Mouse (Mus musculus): ENCODE measurements around the gene Tmem104.

Gene Tmem104

DNA sequence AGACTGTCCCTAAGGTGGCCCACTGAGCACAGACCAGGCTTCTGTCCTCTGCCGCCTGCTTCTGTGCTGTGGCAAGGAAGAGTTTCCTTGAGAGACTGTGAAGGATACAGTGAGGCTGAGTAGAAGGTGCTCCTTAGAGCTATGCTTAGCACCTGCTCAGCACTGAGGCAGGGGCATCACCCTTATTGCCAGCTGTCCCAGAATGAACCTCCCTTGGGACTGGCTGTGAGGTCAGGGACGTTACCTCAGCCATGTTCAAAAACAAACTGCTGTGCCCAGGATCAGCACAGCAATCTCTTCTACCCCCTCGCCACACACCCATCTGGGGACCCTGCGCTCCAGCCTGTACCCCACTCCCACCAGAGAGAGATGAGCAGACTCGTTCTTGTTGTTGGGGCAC lies 45.6 kb downstream of the Tmem104 start:
- no peak for DNase-seq

DNA sequence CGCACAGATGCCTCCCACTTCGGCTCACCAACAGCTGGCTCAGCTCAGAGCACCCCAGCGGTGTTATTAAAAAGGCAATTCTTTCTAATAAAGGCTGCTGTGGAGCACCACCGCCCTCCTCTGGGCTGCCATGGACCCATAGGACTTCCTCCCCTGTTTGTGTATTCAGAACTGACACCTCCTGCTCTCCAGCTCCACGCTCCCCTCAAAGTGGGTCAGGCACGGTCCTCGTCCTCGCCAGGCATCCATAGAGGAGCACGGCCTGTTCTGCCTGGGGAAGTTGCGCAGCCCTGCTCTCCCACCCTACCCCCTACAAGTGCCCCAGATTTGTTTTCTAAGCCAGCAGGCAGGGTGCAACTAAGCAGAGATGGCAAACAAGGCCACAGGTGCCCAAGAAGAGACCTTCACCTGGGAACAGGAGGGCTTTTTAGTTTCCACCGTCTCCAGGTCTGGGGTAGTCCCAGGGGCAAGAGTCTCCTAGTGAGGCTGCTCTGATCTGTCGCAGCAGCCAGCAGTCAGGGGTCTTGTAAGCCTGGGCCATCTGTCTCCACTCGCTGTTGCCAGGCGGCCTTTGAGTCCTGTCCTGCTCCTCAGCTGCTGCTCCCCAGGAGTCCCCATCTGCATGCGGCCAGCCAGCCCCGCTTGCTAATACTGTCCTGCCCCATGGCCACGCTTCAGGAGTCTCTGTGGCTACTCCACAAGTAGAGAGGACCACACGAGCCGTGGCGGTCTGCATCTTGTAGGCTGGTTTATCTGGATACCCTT lies 46.4 kb downstream of the Tmem104 start:
- DNase-seq, result no peak

DNA sequence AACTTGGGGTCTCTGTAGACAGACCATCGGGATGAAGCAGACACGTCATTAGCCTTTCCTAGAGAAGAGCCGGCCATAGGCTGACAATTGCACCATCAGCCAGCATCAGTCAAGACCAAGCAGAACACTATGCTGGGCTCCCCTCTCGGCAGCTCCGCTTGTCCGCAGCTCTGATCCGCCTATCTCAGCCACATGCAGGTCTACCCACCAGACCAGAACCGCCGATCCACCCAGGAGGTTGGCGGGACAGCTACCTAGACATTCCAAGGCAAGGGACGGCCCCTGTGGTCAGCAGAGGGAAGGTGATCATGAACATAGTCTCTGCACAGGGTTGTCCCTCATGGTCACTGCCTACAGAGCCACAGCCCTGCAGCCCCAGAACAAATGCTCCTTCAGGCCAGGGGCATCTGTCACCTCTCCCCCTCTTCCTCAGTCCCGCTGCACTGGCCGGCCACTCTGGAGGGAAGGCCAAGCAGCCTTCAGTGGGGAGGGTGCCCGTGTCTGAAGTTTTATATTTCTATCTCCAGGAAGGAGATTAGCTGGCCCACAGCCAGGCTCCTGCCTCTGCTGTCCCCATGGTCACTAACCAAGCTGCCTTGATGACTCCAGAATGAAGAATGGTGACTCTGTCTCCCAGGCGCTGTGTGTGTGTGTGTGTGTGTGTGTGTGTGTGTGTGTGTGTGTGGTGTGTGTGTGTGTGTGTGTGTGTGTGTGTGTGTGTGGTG lies 47.2 kb downstream of the Tmem104 start:
- no peak for DNase-seq

DNA sequence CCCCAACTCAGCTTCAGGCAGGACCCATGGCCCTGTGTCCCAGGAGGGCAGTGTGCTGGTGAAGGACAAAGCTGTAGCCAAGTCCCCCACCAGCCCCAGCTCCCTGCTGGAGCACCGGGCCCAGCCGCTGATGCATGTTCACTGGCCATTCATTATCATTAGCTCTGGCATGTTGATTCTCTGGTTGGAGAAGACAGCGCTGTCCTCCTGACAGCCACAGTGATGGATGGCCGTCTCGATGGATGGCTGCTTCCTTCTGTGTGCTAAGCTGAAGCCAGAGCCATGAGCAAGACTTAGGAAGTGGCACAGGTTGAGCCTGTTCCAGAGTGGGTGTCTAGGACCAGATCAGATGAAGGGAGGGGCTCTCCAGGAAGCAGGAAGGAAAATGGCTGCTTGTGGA lies 49.3 kb downstream of the Tmem104 start:
- no peak for DNase-seq

DNA sequence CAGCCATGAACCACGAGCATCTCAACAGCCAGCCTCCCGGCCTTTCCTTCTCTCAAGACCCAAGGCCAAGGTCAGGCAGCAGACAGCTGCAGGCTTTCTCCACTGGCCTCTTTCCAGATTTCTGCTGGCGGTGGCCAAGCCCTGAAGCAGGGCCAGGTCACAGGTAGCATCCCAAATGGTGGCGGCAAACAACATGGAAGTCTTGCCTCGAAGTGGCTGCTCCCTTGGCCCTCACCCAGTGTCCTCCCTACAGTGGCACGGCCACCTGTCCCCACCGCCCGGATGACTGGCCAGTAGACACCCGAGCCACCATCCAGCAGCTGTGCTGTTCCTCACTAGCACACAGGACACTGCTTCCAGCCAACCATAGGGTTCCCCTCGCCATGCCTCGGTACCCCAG lies 54.1 kb downstream of the Tmem104 start:
- DNase-seq, result no peak

DNA sequence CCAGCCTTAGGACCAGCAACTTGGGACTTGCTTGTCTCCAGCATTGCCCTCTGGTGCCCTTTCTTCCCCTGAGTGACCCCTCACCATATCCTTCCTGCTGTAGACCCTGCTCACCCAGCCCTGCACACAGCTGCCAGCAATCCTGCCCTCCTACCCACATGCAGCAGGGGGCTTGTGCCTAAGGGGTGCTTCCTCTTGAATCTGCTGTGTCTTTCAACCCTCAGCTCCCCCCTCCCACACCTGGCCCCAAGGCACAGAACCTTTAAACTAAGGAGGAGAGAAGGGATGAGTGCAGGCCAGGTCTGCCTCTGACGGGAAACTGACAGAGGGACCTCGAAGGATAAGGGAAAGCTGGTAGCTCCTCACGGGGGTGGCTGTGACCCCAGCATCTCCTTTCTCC lies 55.5 kb downstream of the Tmem104 start:
- DNase-seq, result no peak

DNA sequence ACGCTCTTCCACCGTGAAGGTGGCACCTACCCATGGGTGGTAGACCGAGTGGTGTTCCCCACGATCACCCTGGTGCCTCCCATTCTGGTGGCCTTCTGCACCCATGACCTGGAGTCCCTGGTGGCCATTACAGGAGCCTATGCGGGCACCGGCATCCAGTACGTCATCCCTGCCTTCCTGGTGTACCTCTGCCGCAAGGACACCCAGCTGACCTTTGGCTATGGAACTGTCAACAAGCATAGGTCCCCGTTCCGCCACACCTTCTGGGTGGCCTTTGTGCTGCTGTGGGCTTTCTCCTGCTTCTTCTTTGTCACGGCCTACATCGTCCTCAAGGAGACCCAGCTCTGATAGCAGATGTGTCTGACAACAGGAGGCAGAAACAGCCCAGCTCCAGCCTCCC lies 56.5 kb downstream of the Tmem104 start:
- DNase-seq, result no peak

DNA sequence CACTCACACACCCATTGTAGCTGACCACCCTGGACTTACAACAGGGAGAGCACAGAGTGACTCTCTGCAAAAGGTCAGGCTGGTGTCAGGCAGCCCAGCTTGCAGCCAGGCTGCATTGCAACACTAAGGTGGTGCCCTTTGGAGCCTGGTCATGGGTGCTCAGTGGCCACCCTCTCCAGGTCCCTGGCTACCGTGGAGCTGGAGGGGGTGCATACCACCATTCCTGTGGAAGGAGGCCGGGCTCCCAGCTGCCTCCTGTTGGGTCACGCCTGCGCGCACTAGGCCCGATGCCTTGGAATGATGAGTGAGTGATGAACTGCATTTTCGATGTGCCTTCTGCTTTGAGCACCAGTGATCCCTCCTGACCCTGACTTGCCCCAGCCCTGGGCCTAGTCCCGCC lies 57.6 kb downstream of the Tmem104 start:
- peak; percentile 26 for DNase-seq

DNA sequence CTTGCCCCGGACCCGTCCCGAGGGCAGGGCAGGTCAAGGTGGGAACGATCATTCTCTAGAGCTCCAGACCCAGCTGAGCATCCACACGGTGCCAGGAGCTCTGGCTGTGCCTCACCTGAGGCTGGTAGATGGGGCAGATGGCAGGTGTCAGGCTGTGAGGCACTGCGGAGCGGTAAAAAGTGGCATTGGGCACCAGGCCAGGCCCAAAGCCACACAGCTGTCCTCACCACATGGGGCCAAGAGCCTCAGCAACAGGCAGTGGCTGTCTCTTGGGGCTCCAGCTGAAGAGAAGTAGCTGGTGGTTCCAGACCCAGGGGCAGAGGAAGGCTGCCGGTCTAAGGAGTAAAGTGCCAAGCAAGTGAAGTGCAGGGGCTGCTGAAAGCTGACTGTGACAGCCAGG lies 59.1 kb downstream of the Tmem104 start:
- no peak for DNase-seq

DNA sequence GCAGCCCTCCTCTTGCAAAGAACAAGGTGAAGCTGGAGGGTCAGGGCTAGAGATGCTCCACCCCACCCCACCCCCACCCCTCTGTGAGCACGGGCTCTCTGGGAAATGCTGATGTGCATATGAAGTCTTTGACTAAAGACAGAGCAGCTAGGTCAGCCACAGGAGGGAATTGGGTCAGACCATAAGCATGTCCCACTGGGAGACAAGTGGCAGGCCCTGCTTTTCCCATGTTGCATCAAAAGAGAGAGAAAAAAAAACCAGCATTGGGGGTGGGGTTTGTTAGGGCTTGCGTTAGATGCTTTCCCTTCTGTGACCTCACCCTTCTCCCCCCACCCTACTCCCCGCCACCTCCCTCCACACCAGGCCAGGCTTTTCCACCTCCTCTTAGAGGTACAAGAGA lies 60.0 kb downstream of the Tmem104 start:
- no peak for DNase-seq

DNA sequence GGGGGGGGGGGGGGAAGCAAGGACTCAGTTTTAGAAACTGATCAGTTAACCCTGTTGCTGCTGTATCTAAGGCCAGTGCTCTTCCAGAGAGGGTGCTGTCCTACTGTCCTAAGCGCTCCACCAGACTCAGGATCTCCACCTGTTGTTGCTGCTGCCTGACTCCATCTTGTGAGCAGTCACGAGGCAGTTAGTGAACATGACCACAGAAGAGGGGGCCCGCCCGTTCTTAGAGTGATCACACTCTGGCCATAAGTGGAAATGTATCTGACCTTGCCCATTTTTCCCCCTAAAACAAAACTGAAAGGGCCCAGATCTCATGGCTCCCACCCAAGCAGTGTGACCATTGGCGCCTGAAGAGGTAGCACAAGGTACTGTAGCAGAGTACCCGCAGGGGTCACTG lies 60.7 kb downstream of the Tmem104 start:
- no peak for DNase-seq

DNA sequence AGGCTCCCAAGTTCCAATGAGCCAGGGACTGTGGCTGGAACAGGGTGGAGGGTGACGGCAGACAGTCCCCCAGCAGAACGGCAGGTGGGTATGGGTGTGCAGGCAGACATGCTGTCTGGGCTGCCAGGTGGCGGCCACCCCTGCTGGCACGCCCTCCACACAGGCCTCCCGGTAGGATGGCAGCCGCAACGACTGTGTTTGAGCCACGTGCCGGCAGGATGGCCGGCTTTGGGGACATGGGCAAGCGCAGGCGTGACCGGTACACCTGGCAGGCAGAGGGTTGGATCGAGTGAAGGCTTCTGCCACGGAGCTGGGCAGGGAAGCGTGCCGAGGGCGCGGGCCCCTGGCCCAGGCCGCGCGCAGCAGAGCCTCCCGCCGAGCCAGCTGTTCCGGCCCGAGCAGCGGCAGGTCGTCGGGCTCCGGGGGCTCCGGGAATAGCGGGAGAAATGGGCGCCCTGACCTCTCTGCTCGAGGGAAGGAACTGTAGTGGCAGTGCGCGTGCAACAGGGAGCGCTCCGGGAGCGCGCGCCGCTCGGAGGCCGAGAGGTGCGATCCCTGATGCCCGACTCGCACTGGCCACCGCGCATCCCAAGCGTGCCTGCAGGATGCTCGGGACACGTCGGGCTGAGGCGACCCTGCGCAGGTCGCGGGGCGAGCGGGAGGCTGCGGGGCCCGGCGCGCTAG lies 62.6 kb downstream of the Tmem104 start:
- no peak for DNase-seq

DNA sequence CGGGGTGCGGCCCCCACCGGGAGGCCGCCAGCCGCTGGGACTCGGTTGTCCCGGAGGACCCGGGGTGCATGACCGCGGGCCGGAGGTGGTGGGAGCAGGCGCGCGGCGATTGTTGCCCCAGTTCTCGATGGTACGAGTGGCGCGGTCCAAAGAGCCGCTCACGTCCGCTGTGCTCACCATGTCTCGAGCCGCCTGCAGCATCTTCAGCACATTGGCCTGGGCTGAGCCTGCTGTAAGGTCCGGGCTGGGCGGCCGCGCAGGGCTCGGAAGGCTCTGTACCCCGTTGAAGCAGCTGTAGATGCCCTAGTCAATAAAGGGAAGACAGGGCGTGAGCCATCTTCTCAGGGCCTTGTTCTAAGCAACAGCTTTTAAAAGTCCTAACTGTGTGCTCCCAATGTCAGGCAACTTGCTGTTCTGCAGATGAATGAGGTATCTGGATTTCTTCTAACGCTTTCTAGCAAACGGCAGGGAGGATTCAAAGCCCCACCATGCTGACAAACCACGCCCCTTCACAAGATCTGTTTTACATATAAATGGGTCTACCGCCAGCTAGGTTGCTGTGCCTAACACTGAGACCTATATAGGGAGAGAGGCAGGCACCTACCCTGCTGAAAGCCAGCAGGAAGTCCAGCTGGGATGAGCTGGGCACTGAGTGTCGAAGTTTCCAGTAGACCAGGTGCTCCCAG lies 63.3 kb downstream of the Tmem104 start:
- no peak for DNase-seq

DNA sequence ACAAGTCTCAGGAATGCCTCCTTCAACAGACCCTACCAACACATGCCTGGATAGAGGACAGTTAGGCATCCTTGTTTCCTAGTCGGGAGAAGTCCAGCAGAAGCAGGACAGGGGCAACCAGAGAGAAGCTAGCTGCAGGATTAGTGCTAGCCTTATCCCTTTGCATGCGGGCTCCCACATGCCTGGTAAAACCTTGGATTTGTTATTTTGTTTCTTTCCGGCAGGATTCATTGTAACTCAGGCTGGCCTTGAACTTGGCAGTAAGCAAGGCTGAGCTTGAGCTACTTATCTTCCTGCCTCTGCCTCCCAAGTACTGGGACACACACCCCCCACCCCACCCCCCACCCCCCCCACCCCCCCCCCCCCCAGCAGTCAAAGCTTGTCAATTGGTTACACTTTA lies 64.0 kb downstream of the Tmem104 start:
- no peak for DNase-seq

DNA sequence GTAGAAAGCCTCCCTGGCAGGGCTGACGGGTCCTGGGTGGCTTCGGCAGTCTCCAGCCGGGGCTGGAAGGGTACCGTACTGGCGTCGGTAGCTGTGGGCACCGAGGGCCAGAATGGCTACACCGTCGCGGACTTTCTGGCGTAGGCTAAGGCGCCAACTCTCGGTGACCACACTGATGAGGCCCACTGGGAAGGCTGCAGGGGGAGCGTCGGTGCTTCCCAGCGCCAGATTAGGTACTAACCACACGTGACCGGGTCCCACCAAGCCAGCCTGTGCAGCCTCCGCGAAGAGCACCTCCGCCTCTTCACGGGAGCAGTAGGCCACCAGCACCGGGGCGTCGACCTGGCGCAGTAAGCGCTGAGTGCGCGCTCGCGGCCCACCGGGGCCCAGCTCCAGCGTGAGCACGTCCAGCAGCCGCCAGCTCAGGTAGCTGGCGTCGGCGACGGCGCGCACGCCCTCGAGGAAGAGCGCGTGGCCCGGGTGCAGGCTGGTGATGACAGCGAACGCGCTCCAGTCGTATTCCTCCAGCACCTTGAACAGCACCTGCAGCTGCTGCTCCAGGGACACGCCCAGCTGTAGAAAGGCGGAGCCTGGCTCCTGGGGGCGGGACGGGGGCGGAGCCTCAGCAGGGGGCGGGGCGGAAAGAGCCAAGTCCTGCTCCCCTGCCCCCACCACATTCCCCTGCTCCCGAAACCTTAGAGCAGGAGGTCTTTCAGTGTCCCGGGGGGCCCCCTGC lies 70.7 kb downstream of the Tmem104 start:
- DNase-seq, result peak; percentile 31

DNA sequence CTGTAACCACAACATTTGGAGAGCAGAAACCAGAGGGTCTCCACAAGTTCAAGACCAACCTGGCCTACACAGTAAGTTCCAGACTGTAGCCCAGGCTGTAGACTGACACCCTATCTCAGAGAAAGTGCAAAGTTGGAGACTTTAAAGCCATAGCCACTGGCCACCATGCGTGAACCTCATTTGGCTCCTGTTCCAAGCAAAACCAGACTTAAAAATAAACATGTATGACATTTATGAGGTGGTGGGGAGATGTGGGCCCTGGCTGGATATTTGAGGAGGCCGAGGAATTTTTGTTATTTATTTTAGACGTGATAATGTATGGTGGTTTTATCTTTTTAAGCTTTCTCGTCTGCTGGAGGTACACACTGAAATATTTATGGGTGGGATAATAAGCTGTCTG lies 71.8 kb downstream of the Tmem104 start:
- no peak for DNase-seq

DNA sequence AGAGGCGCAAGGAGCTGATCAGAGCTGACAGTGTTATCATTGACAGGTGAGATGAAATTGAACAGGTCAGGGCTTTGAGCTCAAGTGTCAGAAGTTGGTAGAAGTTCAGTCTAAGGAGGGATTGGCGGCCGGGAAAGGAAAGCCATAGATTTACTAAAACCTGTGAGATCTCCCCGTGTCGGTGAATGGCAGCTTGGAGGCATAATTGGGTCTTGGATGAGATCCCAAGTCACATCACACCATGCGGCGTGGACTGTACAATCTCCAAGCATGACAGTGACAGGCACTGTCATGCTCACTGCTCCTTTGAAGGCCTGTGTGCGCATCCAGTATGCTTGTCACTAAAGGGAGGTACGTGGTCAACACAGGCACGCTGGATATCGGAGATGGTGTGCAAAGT lies 75.7 kb downstream of the Tmem104 start:
- DNase-seq, result no peak

DNA sequence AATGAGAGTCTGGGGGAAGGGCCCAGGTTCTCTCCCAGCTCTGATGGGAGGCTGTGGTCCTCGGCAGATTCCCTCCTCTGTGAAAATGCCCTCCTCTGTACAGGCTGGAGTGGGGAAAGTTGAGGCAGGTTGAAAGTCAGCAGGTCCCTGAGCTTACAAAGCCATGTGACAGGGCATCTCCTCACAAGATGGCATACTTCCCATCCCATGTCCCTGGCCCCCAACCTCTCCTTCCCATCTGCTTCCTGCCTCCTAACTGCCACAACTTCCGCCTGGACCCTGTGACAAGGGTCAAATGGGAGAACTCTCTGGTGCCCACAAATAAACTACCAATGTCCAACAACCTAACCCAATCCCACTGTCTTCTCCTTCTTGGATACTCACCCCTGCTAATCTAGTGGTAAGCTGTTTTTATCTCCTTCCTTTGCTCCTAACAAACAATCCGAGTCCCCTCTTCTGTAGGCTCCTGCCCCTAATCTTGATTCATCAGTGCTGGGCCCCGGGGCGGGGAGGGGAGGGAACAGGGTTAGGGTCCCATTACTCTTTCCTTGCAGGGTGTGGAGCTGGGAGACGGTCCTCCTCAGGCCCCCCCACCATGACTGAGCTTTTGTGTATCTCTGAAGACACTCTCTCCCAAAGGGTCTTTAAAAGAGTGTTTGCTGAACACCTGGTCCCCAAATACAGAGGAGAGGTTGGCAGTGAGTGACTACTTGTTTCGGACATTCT lies 77.0 kb downstream of the Tmem104 start:
- no peak for DNase-seq

DNA sequence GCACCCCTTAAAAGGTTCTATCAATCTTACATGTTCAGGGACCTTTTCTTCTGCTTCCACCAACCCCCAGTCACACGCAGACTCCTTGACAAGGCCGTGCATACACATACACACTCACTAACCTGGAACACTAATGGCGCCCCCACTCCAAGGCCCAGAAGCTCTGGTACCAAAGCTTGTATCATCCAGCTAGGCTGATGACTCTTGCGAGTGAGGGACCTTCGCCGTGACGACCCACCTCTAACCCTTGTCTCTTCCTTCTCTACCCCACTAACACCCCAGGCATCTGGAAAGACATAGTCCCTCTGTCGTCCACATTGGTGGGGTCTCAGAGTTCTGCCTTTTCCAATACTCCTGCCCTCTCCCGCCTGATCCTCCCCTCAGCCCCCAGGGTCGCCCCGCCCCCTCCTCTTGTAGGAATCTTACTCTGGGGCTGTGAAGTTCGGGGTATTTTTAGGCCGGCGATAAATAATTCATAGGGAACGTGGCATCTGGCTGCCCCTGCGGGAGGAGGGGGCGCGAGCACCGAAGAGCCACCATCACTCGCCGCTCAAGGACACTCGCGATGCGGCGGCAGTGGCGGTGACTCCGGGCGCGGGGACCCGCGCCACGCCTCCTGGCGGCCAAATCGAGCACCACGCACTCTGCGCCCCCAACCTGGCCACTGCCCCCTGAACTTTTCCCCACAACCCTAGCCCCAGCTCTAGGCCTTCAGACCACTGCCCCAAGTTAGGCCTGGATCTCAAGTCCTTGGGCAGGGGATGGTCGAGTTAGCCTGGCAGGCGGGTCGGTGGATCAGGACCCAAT lies 77.8 kb downstream of the Tmem104 start:
- DNase-seq, result no peak

DNA sequence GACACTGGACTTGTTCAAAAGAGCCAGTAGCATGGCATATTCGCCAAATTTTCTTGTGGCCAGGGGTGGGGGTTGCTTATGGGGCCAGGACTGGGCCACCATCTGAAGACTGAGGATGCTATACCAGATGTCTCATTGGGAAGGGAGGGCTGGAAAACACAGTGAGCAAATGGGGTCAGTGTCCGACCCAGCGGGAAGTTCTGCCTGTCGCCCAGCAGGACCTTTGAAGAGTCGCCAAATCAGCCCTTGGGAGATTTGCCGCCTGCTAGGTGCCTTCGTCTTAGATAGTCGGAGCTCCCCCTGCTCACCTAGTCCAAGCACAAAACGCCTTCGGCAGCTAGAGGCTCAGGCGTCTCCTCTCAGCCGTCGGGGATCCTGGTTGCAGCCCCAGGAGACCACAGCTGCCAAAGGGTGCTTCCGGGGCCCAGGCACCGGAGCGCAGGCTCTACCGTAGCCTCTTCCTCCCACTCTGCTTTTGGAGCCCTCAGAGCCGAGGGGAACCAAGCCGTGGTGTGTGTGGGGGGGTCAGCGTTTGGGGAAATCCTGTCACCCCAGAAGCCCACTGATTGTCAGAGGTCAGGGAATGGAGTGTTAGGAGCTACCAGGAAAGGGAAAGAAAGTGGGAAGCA lies 78.6 kb downstream of the Tmem104 start:
- no peak for DNase-seq

DNA sequence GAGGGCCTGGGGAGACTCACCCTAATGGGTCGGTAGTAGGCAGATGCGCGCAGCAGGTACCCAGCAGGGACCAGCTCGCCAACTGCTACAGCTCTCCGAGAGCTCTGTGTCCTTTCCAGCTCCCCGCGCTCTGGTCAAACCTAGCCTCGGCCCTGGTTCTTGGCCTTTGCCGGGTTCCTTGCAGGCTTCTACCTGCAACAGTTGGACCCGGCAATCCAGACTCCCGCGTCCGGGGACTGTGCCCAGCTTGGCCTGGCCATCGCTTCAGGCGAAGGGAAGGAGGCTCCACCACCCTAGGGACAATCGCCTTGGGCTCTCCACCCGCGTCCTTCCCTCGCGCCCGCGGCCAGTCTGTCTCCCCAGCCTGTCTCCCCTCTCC lies 79.1 kb downstream of the Tmem104 start:
- no peak for DNase-seq

Data from kidney, adult 9 months (tissue).